Mouse (Mus musculus) naive thymus-derived CD4-positive, alpha-beta T cell, adult 2 months (primary cell): ENCODE results near the gene Cdt1.

Experiments
- DNase-seq: peaks from one replicate; pipeline ENCODE4 v3.0.0-alpha.2; 2011; ENCODE audit warnings: low read depth

The Cdt1 gene

GRCm38 (mm10) chr8:122611295-122612133 is 43.7 kb downstream of the Cdt1 start, which contains the start of the genes Galns and Trappc2l:
Gene Galns (minus strand): TSS chr8:122611463.
Gene Trappc2l (plus strand): TSS chr8:122611640.
- peak; percentile 100 for DNase-seq

GRCm38 (mm10) chr8:122616181-122616905 is 48.5 kb downstream of the Cdt1 start:
- DNase-seq, result no peak

GRCm38 (mm10) chr8:122617947-122618546 is 50.2 kb downstream of the Cdt1 start:
- DNase-seq, result peak; percentile 87

DNA sequence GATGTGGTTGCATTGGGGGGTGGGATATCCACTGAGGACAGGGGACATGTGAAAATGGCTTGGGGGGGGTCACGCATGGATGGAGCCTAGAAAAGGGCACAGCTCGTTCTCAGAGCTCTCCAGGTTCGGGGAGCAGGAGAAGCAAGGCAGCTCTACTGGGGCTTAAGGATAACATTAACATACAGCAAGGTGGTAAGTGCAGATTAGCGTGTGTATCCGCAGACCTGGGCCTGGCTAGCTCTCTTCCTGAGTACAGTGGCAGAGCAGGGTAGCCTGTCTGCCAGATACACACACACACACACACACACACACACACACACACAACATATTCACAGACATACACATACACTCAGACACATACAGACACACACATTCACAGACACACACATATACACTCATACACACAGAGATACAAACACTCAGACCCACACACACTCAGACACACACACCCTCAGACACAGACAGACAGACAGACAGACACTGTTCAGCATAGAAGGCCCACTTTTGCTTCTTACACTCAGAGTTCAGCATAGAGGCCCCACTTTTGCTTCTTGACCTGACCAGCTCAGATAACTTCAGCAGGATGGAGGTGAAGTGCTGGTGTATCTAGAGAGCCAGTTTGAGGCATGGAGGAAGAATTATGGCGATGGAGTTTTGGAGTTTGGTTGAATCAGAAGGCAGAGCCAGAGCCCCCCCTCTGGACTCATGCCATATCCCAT is 51.0 kb downstream of the Cdt1 start:
- DNase-seq, result no peak

DNA sequence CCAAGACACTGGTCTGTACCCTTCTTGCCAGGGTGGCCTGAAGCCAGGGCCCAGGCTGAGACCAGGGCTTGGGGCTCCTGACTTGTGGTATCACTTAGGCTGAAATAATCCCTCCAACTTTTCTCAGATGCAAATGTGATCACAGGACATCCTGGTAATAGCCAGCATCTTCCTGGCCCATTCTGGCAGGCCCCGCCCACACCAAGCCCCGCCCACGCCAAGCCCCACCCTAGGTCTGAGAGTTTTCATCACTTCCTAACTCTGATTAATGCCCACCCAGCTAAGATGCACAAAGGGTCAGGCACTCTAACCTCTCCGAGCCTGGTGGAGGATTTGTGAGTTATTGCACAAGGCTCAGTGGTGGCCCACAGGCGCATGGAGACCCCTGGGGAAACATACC is 52.6 kb downstream of the Cdt1 start:
- no peak for DNase-seq

- DNase-seq, result no peak
These were observed 54.9 kb downstream of the Cdt1 start, which contains the start of gene Pabpn1l for GRCm38 (mm10) chr8:122622727-122623126. Gene Pabpn1l (minus strand): TSS chr8:122622739.
